Mouse (Mus musculus): Measurements from ENCODE around the gene A630076J17Rik. TPM values are rescaled to one million over a fixed set of nuclear protein-coding genes. Genes with fewer than 3 reads are reported as not detected.

Gene A630076J17Rik
- total and polyA plus RNA-seq, 3 experiments: not detected

GRCm38 (mm10) chr3:107204413-107204812 is 26.0 kb upstream of the A630076J17Rik start:
- H3K36me3 ChIP-seq (ENCODE audit: control insufficient read depth in 1 of 2, insufficient read depth in 2 of 2, low read length in 2 of 2): no peaks in the 10 kb centered on the region
- no peaks in the 10 kb centered on the region for H3K9me3 ChIP-seq (replicated peaks; ENCODE audit: insufficient read depth, low read length)
- H3K27ac ChIP-seq (ENCODE audit: control insufficient read depth, low read depth, low read length): no peak overlapping the region
- H3K79me2 ChIP-seq (ENCODE audit: control insufficient read depth, insufficient read depth, low read length, poor library complexity): no peaks in the 10 kb centered on the region
- H3K9ac ChIP-seq (ENCODE audit: control insufficient read depth, low read depth, low read length, poor library complexity, severe bottlenecking): no peak overlapping the region
- no peak for DNase-seq (ENCODE audit: low read depth, low spot score)
- H3K4me1 ChIP-seq (ENCODE audit: control insufficient read depth in 1 of 2, insufficient read depth in 2 of 2, low read length in 2 of 2): no peaks in the 10 kb centered on the region
- H3K4me3 ChIP-seq (ENCODE audit: control insufficient read depth in 1 of 2, insufficient read depth in 1 of 2, low read depth in 2 of 2, low read length in 2 of 2): no peak overlapping the region
- H3K27me3 ChIP-seq (ENCODE audit: control insufficient read depth in 1 of 2, insufficient read depth in 2 of 2, low read length in 2 of 2): no peaks in the 10 kb centered on the region
- TF ChIP-seq ZC3H11A (IDR thresholded peaks at IDR 0.05; ENCODE audit: low read depth, low read length): no peak
- TF ChIP-seq MYB (IDR thresholded peaks at IDR 0.05; ENCODE audit: low read depth, low read length): no peak
- TF ChIP-seq EP300 (IDR thresholded peaks at IDR 0.05; ENCODE audit: low read depth in 1 of 2, low read length in 2 of 2): no peak
- no peak for TF ChIP-seq CTCF (IDR thresholded peaks at IDR 0.05 in 2 of 3, conservative IDR thresholded peaks at IDR 0.05 in 1 of 3; ENCODE audit: control insufficient read depth in 1 of 3, insufficient read depth in 1 of 3, low read depth in 2 of 3, low read length in 3 of 3, poor library complexity in 1 of 3, severe bottlenecking in 1 of 3)
- TF ChIP-seq KAT2A (conservative IDR thresholded peaks at IDR 0.05; ENCODE audit: low read depth, low read length): no peak
- TF ChIP-seq POLR2A (IDR thresholded peaks at IDR 0.05; ENCODE audit: control insufficient read depth in 1 of 2, insufficient read depth in 1 of 2, low read depth in 1 of 2, low read length in 2 of 2, poor library complexity in 1 of 2): no peak
- TF ChIP-seq MAX (IDR thresholded peaks at IDR 0.05; ENCODE audit: low read length): no peak
- TF ChIP-seq MAFK (IDR thresholded peaks at IDR 0.05; ENCODE audit: borderline replicate concordance, low read depth, low read length): no peak
- TF ChIP-seq USF1 (IDR thresholded peaks at IDR 0.05; ENCODE audit: low read depth, low read length): no peak
- TF ChIP-seq POLR2AphosphoS2 (IDR thresholded peaks at IDR 0.05; ENCODE audit: low read length): no peak
- TF ChIP-seq UBTF (IDR thresholded peaks at IDR 0.05; ENCODE audit: borderline replicate concordance, insufficient read depth, low read depth, low read length): no peak
- TF ChIP-seq RAD21 (IDR thresholded peaks at IDR 0.05; ENCODE audit: low read depth, low read length): no peak

- H3K4me1 ChIP-seq (ENCODE audit: control insufficient read depth in 1 of 2, insufficient read depth in 2 of 2, low read length in 2 of 2): no peaks in the 10 kb centered on the region
- H3K27me3 ChIP-seq (ENCODE audit: control insufficient read depth in 1 of 2, insufficient read depth in 2 of 2, low read length in 2 of 2): no peaks in the 10 kb centered on the region
- H3K9me3 ChIP-seq (replicated peaks; ENCODE audit: insufficient read depth, low read length): no peaks in the 10 kb centered on the region
- H3K79me2 ChIP-seq (ENCODE audit: control insufficient read depth, insufficient read depth, low read length, poor library complexity): no peaks in the 10 kb centered on the region
- DNase-seq (ENCODE audit: low read depth, low spot score): no peak
- no peak overlapping the region for H3K27ac ChIP-seq (ENCODE audit: control insufficient read depth, low read depth, low read length)
- H3K36me3 ChIP-seq (ENCODE audit: control insufficient read depth in 1 of 2, insufficient read depth in 2 of 2, low read length in 2 of 2): no peaks in the 10 kb centered on the region
- no peak for TF ChIP-seq SMC3 (IDR thresholded peaks at IDR 0.05; ENCODE audit: low read depth, low read length)
- TF ChIP-seq CTCF (IDR thresholded peaks at IDR 0.05 in 2 of 3, conservative IDR thresholded peaks at IDR 0.05 in 1 of 3; ENCODE audit: control insufficient read depth in 1 of 3, insufficient read depth in 1 of 3, low read depth in 2 of 3, low read length in 3 of 3, poor library complexity in 1 of 3, severe bottlenecking in 1 of 3): no peak
- no peak for TF ChIP-seq MAX (IDR thresholded peaks at IDR 0.05; ENCODE audit: low read length)
- H3K9ac ChIP-seq (ENCODE audit: control insufficient read depth, low read depth, low read length, poor library complexity, severe bottlenecking): no peak overlapping the region
- no peak overlapping the region for H3K4me3 ChIP-seq (ENCODE audit: control insufficient read depth in 1 of 2, insufficient read depth in 1 of 2, low read depth in 2 of 2, low read length in 2 of 2)
Measured at GRCm38 (mm10) chr3:107205170-107205569, 25.2 kb upstream of the A630076J17Rik start.

DNA sequence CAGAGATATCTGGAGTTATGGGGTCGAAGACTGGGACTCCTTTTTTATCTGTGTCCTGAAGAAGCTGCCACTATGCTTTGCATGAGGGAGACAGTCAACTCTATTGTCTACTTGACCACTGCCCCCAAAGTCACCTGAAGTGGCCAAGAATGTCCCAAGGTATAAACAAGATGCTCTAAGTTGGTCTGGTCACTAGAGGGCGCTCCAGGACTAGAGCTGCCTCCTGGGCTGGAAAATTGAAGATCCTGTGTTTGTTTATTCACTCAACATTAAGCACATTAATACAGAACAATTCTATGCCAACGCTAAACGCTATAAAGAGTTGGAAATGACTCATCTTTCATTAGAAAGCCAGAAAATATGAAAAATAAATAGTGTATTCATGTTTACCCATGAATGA is 24.4 kb upstream of the A630076J17Rik start:
- Histone ChIP-seq H3K36me3 (ENCODE audit: control insufficient read depth in 1 of 2, insufficient read depth in 2 of 2, low read length in 2 of 2) (no peaks in the 10 kb centered on the region), H3K4me1 (ENCODE audit: control insufficient read depth in 1 of 2, insufficient read depth in 2 of 2, low read length in 2 of 2) (no peaks in the 10 kb centered on the region), H3K79me2 (ENCODE audit: control insufficient read depth, insufficient read depth, low read length, poor library complexity) (no peaks in the 10 kb centered on the region), H3K4me3 (ENCODE audit: control insufficient read depth in 1 of 2, insufficient read depth in 1 of 2, low read depth in 2 of 2, low read length in 2 of 2) (no peak overlapping the region), H3K27me3 (ENCODE audit: control insufficient read depth in 1 of 2, insufficient read depth in 2 of 2, low read length in 2 of 2) (no peaks in the 10 kb centered on the region), H3K9ac (ENCODE audit: control insufficient read depth, low read depth, low read length, poor library complexity, severe bottlenecking) (no peak overlapping the region), H3K27ac (ENCODE audit: control insufficient read depth, low read depth, low read length) (no peak overlapping the region), H3K9me3 (replicated peaks; ENCODE audit: insufficient read depth, low read length) (no peaks in the 10 kb centered on the region)
- DNase-seq (ENCODE audit: low read depth, low spot score): peak; percentile 59
- TF ChIP-seq MAX (IDR thresholded peaks at IDR 0.05; ENCODE audit: low read length): no peak
- TF ChIP-seq MYB (IDR thresholded peaks at IDR 0.05; ENCODE audit: low read depth, low read length): no peak
- TF ChIP-seq SMC3 (IDR thresholded peaks at IDR 0.05; ENCODE audit: low read depth, low read length): peak; percentile 54
- TF ChIP-seq ZC3H11A (IDR thresholded peaks at IDR 0.05; ENCODE audit: low read depth, low read length): peak; percentile 34; the same call in 1 of the 2 replicates
- peak; percentile 77 to 88 (median 82) for TF ChIP-seq CTCF (IDR thresholded peaks at IDR 0.05 in 2 of 3, conservative IDR thresholded peaks at IDR 0.05 in 1 of 3; ENCODE audit: control insufficient read depth in 1 of 3, insufficient read depth in 1 of 3, low read depth in 2 of 3, low read length in 3 of 3, poor library complexity in 1 of 3, severe bottlenecking in 1 of 3)
- peak; percentile 84 for TF ChIP-seq RAD21 (IDR thresholded peaks at IDR 0.05; ENCODE audit: low read depth, low read length)
